Mouse (Mus musculus) myocyte (in vitro differentiated cells): ENCODE results near the gene Cfap99.

Experiments
- CEBPB ChIP-seq: IDR thresholded peaks from 2 replicates; pipeline ENCODE4 v1.6.1; 2011; ENCODE audit warnings: mild to moderate bottlenecking, moderate library complexity; ENCODE audit not compliant: poor library complexity, insufficient read depth, severe bottlenecking
- E2F4 ChIP-seq: IDR thresholded peaks from one replicate; pipeline ENCODE4 v1.6.1; 2011; ENCODE audit warnings: mild to moderate bottlenecking, control low read depth, moderate library complexity; ENCODE audit not compliant: insufficient read depth
- MAX ChIP-seq: IDR thresholded peaks from one replicate; pipeline ENCODE4 v1.6.1; 2011; ENCODE audit warnings: low read depth, mild to moderate bottlenecking, control low read depth
- MYOD1 ChIP-seq, 3 experiments: IDR thresholded peaks; one replicate each; pipeline ENCODE4 v1.6.1; 2011; ENCODE audit warnings: control low read depth in 2 of 3, low read depth in 2 of 3, mild to moderate bottlenecking in 2 of 3, moderate library complexity in 1 of 3; ENCODE audit not compliant: insufficient read length in 2 of 3, control insufficient read depth in 1 of 3
- MYOG ChIP-seq, 3 experiments: IDR thresholded peaks; one replicate each; pipeline ENCODE4 v1.6.1; 2011; ENCODE audit warnings: control low read depth in 2 of 3, low read depth in 2 of 3, mild to moderate bottlenecking in 2 of 3; ENCODE audit not compliant: insufficient read length in 2 of 3, control insufficient read depth in 1 of 3, insufficient read depth in 1 of 3
- POLR2A ChIP-seq: IDR thresholded peaks from one replicate; pipeline ENCODE4 v1.6.1; 2011; ENCODE audit warnings: low read depth, mild to moderate bottlenecking, control low read depth, moderate library complexity; ENCODE audit not compliant: insufficient read length
- POLR2AphosphoS2 ChIP-seq: IDR thresholded peaks from one replicate; pipeline ENCODE4 v1.6.1; 2011; ENCODE audit warnings: low read depth, control low read depth; ENCODE audit not compliant: insufficient read length
- SRF ChIP-seq: IDR thresholded peaks from one replicate; pipeline ENCODE4 v1.6.1; 2011; ENCODE audit warnings: low read depth; ENCODE audit not compliant: control insufficient read depth, insufficient read length
- TCF12 ChIP-seq: IDR thresholded peaks from one replicate; pipeline ENCODE4 v1.6.1; 2011; ENCODE audit warnings: mild to moderate bottlenecking, control low read depth; ENCODE audit not compliant: poor library complexity, insufficient read depth, severe bottlenecking
- TCF3 ChIP-seq: IDR thresholded peaks from one replicate; pipeline ENCODE4 v1.6.1; 2011; ENCODE audit warnings: low read depth, control low read depth; ENCODE audit not compliant: insufficient read length
- USF1 ChIP-seq: IDR thresholded peaks from one replicate; pipeline ENCODE4 v1.6.1; 2011; ENCODE audit warnings: low read depth, mild to moderate bottlenecking, control low read depth, moderate library complexity

DNA sequence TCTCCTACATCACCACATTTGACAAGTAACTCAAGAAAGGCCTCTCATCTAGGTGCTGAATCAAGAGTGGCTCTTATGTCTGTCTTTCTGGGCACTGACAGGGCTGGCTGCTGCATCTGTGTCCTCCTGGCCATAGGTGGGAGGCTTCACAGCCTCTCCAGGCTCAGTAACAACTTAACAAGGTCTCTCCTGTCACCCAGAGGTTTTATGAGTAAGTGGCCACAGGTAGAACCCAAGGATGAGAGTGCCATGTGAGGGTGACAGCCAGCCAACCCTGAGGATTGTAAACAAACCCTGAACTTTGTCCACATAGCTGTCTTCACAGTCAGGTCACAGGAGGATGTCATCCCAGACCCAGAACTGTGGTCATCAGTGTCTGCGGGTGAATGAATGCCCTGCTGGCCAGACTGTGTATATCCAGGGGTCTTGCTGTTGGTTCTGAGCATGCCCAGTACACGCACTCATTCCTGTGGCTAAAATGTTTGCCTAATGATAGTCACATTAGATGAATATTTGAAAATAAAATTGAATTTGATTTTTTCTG, 31.2 kb downstream of the Cfap99 start:
- TF ChIP-seq POLR2A, result no peak
- no peak for TF ChIP-seq E2F4
- no peak for TF ChIP-seq POLR2AphosphoS2
- TF ChIP-seq TCF12, result no peak
- no peak for TF ChIP-seq MAX
- TF ChIP-seq USF1, result no peak
- no peak for TF ChIP-seq MYOD1 (IDR thresholded peaks at IDR 0.05; ENCODE audit: control insufficient read depth in 1 of 3, insufficient read length in 2 of 3, low read depth in 2 of 3)
- TF ChIP-seq CEBPB, result no peak
- no peak for TF ChIP-seq MYOG (IDR thresholded peaks at IDR 0.05; ENCODE audit: control insufficient read depth in 1 of 3, insufficient read depth in 1 of 3, insufficient read length in 2 of 3, low read depth in 2 of 3)
- no peak for TF ChIP-seq TCF3
- no peak for TF ChIP-seq SRF
